Mouse (Mus musculus): Measurements from ENCODE around the gene Plekhh2. TPM values are rescaled to one million over a fixed set of nuclear protein-coding genes. Genes with fewer than 3 reads are reported as not detected.
A peak's percentile ranks its signal among the peaks of the same experiment; 100 is the strongest.

The Plekhh2 gene
- total RNA-seq, 2 experiments from 2014 or later = not detected

GRCm38 (mm10) chr17:84600051-84600983 is 88.6 kb downstream of the Plekhh2 start:
- no peak for ATAC-seq (replicated peaks; ENCODE audit: low FRiP score, low TSS enrichment, poor library complexity, severe bottlenecking)

- no peak for ATAC-seq (replicated peaks; ENCODE audit: low FRiP score, low TSS enrichment, poor library complexity, severe bottlenecking)
Measured at GRCm38 (mm10) chr17:84601805-84602204, 90.1 kb downstream of the Plekhh2 start.

- ATAC-seq (replicated peaks; ENCODE audit: low FRiP score, low TSS enrichment, poor library complexity, severe bottlenecking) = no peak
Measured at GRCm38 (mm10) chr17:84603202-84603627, 91.5 kb downstream of the Plekhh2 start.

- ATAC-seq (replicated peaks; ENCODE audit: low FRiP score, low TSS enrichment, poor library complexity, severe bottlenecking) = no peak
Measured at GRCm38 (mm10) chr17:84603709-84604420, 92.2 kb downstream of the Plekhh2 start.

- no peak for ATAC-seq (replicated peaks; ENCODE audit: low FRiP score, low TSS enrichment, poor library complexity, severe bottlenecking)
Measured at GRCm38 (mm10) chr17:84606976-84607375, 95.3 kb downstream of the Plekhh2 start.

- ATAC-seq (replicated peaks; ENCODE audit: low FRiP score, low TSS enrichment, poor library complexity, severe bottlenecking) = no peak
Measured at GRCm38 (mm10) chr17:84607617-84608016, 95.9 kb downstream of the Plekhh2 start.

- no peak for ATAC-seq (replicated peaks; ENCODE audit: low FRiP score, low TSS enrichment, poor library complexity, severe bottlenecking)
Measured at GRCm38 (mm10) chr17:84608606-84609005, 96.9 kb downstream of the Plekhh2 start.

GRCm38 (mm10) chr17:84611500-84611899 is 99.8 kb downstream of the Plekhh2 start:
- no peak for ATAC-seq (replicated peaks; ENCODE audit: low FRiP score, low TSS enrichment, poor library complexity, severe bottlenecking)

GRCm38 (mm10) chr17:84611971-84612370 is 100.3 kb downstream of the Plekhh2 start:
- no peak for ATAC-seq (replicated peaks; ENCODE audit: low FRiP score, low TSS enrichment, poor library complexity, severe bottlenecking)

- no peak for ATAC-seq (replicated peaks; ENCODE audit: low FRiP score, low TSS enrichment, poor library complexity, severe bottlenecking)
Measured at GRCm38 (mm10) chr17:84615811-84616210, 104.1 kb downstream of the Plekhh2 start.

GRCm38 (mm10) chr17:84616526-84617074 is 104.9 kb downstream of the Plekhh2 start:
- no peak for ATAC-seq (replicated peaks; ENCODE audit: low FRiP score, low TSS enrichment, poor library complexity, severe bottlenecking)

GRCm38 (mm10) chr17:84617953-84618352 is 106.3 kb downstream of the Plekhh2 start:
- no peak for ATAC-seq (replicated peaks; ENCODE audit: low FRiP score, low TSS enrichment, poor library complexity, severe bottlenecking)

- no peak for ATAC-seq (replicated peaks; ENCODE audit: low FRiP score, low TSS enrichment, poor library complexity, severe bottlenecking)
Measured at GRCm38 (mm10) chr17:84619112-84619511, 107.4 kb downstream of the Plekhh2 start.

GRCm38 (mm10) chr17:84620076-84620475 is 108.4 kb downstream of the Plekhh2 start:
- no peak for ATAC-seq (replicated peaks; ENCODE audit: low FRiP score, low TSS enrichment, poor library complexity, severe bottlenecking)

- ATAC-seq (replicated peaks; ENCODE audit: low FRiP score, low TSS enrichment, poor library complexity, severe bottlenecking) = no peak
Measured at GRCm38 (mm10) chr17:84620610-84621009, 108.9 kb downstream of the Plekhh2 start.

GRCm38 (mm10) chr17:84621209-84621608 is 109.5 kb downstream of the Plekhh2 start:
- ATAC-seq (replicated peaks; ENCODE audit: low FRiP score, low TSS enrichment, poor library complexity, severe bottlenecking) = no peak

- no peak for ATAC-seq (replicated peaks; ENCODE audit: low FRiP score, low TSS enrichment, poor library complexity, severe bottlenecking)
Measured at GRCm38 (mm10) chr17:84622028-84622427, 110.3 kb downstream of the Plekhh2 start.

GRCm38 (mm10) chr17:84622873-84623272 is 111.2 kb downstream of the Plekhh2 start:
- no peak for ATAC-seq (replicated peaks; ENCODE audit: low FRiP score, low TSS enrichment, poor library complexity, severe bottlenecking)

- ATAC-seq (replicated peaks; ENCODE audit: low FRiP score, low TSS enrichment, poor library complexity, severe bottlenecking) = peak; percentile 99
Measured at GRCm38 (mm10) chr17:84626276-84626856, 114.7 kb downstream of the Plekhh2 start, which contains the start of gene Dync2li1. TSS of gene Dync2li1 (plus strand) at chr17:84626496.

- no peak for ATAC-seq (replicated peaks; ENCODE audit: low FRiP score, low TSS enrichment, poor library complexity, severe bottlenecking)
Measured at GRCm38 (mm10) chr17:84626857-84627305, 115.2 kb downstream of the Plekhh2 start.
